Mouse (Mus musculus) spleen, postnatal 10 days (tissue): ENCODE data around the gene Filip1.

Experiments
- DNase-seq, 2 experiments: peaks; one replicate each; pipeline ENCODE4 v3.0.0; 2021 to 2022; ENCODE audit warnings: low spot score in 2 of 2

The Filip1 gene

GRCm38 (mm10) chr9:79827072-79827471 lies 185.6 kb downstream of the Filip1 start:
- no peak for DNase-seq

- no peak for DNase-seq
Measured at GRCm38 (mm10) chr9:79825526-79825925, 187.1 kb downstream of the Filip1 start.

- no peak for DNase-seq
Measured at GRCm38 (mm10) chr9:79823856-79824255, 188.8 kb downstream of the Filip1 start.

- no peak for DNase-seq
Measured at GRCm38 (mm10) chr9:79823438-79823837, 189.2 kb downstream of the Filip1 start.

- DNase-seq = no peak
Measured at GRCm38 (mm10) chr9:79816464-79816863, 196.2 kb downstream of the Filip1 start.

GRCm38 (mm10) chr9:79816013-79816412 lies 196.6 kb downstream of the Filip1 start:
- peak in 1 of 2 experiments; percentile 16 for DNase-seq

GRCm38 (mm10) chr9:79814592-79814991 lies 198.1 kb downstream of the Filip1 start:
- DNase-seq = no peak

GRCm38 (mm10) chr9:79810969-79811902 lies 201.4 kb downstream of the Filip1 start:
- DNase-seq = no peak

- no peak for DNase-seq
Measured at GRCm38 (mm10) chr9:79810534-79810933, 202.1 kb downstream of the Filip1 start.

GRCm38 (mm10) chr9:79809411-79809810 lies 203.2 kb downstream of the Filip1 start:
- DNase-seq = no peak

- no peak for DNase-seq
Measured at GRCm38 (mm10) chr9:79807178-79807577, 205.5 kb downstream of the Filip1 start.

GRCm38 (mm10) chr9:79806317-79807075 lies 206.2 kb downstream of the Filip1 start:
- no peak for DNase-seq

- no peak for DNase-seq
Measured at GRCm38 (mm10) chr9:79805426-79805825, 207.2 kb downstream of the Filip1 start.

GRCm38 (mm10) chr9:79796461-79797135 lies 216.1 kb downstream of the Filip1 start:
- no peak for DNase-seq

- no peak for DNase-seq
Measured at GRCm38 (mm10) chr9:79795076-79795475, 217.6 kb downstream of the Filip1 start.

- DNase-seq = peak; percentile 81 to 91
Measured at GRCm38 (mm10) chr9:79792841-79793835, 219.5 kb downstream of the Filip1 start, which contains the start of gene Tmem30a. TSS of gene Tmem30a (minus strand) at chr9:79793507.

- no peak for DNase-seq
Measured at GRCm38 (mm10) chr9:79785794-79786085, 226.9 kb downstream of the Filip1 start.

- DNase-seq = no peak
Measured at GRCm38 (mm10) chr9:79784934-79785793, 227.5 kb downstream of the Filip1 start.

GRCm38 (mm10) chr9:79784439-79784838 lies 228.2 kb downstream of the Filip1 start:
- DNase-seq = no peak

- DNase-seq = no peak
Measured at GRCm38 (mm10) chr9:79779354-79779753, 233.3 kb downstream of the Filip1 start.
